Mouse (Mus musculus) thymus, postnatal 4 days (tissue): ENCODE results near the gene Olfr1472.
"Not testable (repeated sequence)": the region's sequence is repeated elsewhere in the genome, so short reads cannot be mapped to it uniquely, and the experiment has no call there.

ENCODE experiments used
- DNase-seq: peaks from one replicate; pipeline ENCODE4 v3.0.0; 2021

Gene Olfr1472

GRCm38 (mm10) chr19:13455986-13456385 lies at the start of gene Olfr1472:
Olfr1472 (minus strand) TSS chr19:13456086.
- no peak for DNase-seq

GRCm38 (mm10) chr19:13500246-13500645 lies 44.4 kb upstream of the Olfr1472 start, which contains the start of gene Olfr1477:
Olfr1477 (plus strand) TSS chr19:13500546.
- no peak for DNase-seq

GRCm38 (mm10) chr19:13480096-13480495 lies 24.2 kb upstream of the Olfr1472 start, which contains the start of gene Olfr1475:
Olfr1475 (minus strand) TSS chr19:13480196.
- no peak for DNase-seq

GRCm38 (mm10) chr19:13469265-13469664 lies 13.4 kb upstream of the Olfr1472 start, which contains the start of gene Olfr1474:
Olfr1474 (plus strand) TSS chr19:13469565.
- DNase-seq = not testable (repeated sequence)

- DNase-seq = not testable (repeated sequence)
Observed at GRCm38 (mm10) chr19:13443109-13443508, 12.8 kb downstream of the Olfr1472 start, which contains the start of gene Olfr1471. Olfr1471 (plus strand) TSS chr19:13443409.

- no peak for DNase-seq
Observed at GRCm38 (mm10) chr19:13407549-13407948, 48.3 kb downstream of the Olfr1472 start, which contains the start of gene Olfr1469. Olfr1469 (plus strand) TSS chr19:13407849.
